Mouse (Mus musculus) intestine, postnatal 0 days (tissue): Measurements from ENCODE around the gene Slc17a5. TPM values are rescaled to one million over a fixed set of nuclear protein-coding genes. Genes with fewer than 3 reads are reported as not detected.
"Not testable (repeated sequence)": the region's sequence is repeated elsewhere in the genome, so short reads cannot be mapped to it uniquely, and the experiment has no call there.

Experiments
- ATAC-seq: fragments of 200-750 bp; cut with Nextera tagmentation; 2 replicates; pipeline ENCODE4 v1.8.0; 2017; ENCODE audit warnings: mild to moderate bottlenecking, moderate TSS enrichment, moderate library complexity
- H3K27ac ChIP-seq: fragments of 300-500 bp; sonication (generic); 2 replicates; pipeline ENCODE4 v1.5.1; 2014; ENCODE audit warnings: mild to moderate bottlenecking, low read depth, low read length, moderate library complexity
- H3K27me3 ChIP-seq: fragments of 300-500 bp; sonication (generic); replicated peaks from 2 replicates; pipeline ENCODE4 v1.6.1; 2014; ENCODE audit warnings: low read length, mixed read lengths; ENCODE audit not compliant: control insufficient read depth, insufficient read depth
- H3K36me3 ChIP-seq: fragments of 300-500 bp; sonication (generic); 2 replicates; pipeline ENCODE4 v1.6.1; 2014; ENCODE audit warnings: mild to moderate bottlenecking, moderate library complexity; ENCODE audit not compliant: control insufficient read depth, insufficient read depth
- H3K4me1 ChIP-seq: fragments of 300-500 bp; sonication (generic); replicated peaks from 2 replicates; pipeline ENCODE4 v1.6.1; 2014; ENCODE audit warnings: antibody characterized with exemption, low read length, mixed read lengths; ENCODE audit not compliant: control insufficient read depth, insufficient read depth
- H3K4me2 ChIP-seq: fragments of 300-500 bp; sonication (generic); replicated peaks from 2 replicates; pipeline ENCODE4 v1.6.1; 2014; ENCODE audit warnings: low read depth, mild to moderate bottlenecking, moderate library complexity
- H3K4me3 ChIP-seq: fragments of 300-500 bp; sonication (generic); 2 replicates; pipeline ENCODE4 v1.5.1; 2014; ENCODE audit warnings: low read depth, low read length
- H3K9ac ChIP-seq: fragments of 300-500 bp; sonication (generic); 2 replicates; pipeline ENCODE4 v1.6.1; 2014; ENCODE audit warnings: mild to moderate bottlenecking, low read depth, low read length
- H3K9me3 ChIP-seq: fragments of 300-500 bp; sonication (generic); 2 replicates; pipeline ENCODE4 v1.6.1; 2016; ENCODE audit warnings: mixed run types; ENCODE audit not compliant: control insufficient read depth
- CTCF ChIP-seq: sonication (generic); IDR thresholded peaks from 2 replicates; pipeline ENCODE4 v1.5.1; 2016; ENCODE audit warnings: low read depth, mild to moderate bottlenecking, control low read depth, antibody characterized with exemption, moderate library complexity
- WGBS: fragments of 180-500 bp; shearing (Covaris S2); extraction: QIAGEN DNeasy Blood & Tissue Kit; methylation state at CpG from one replicate; pipeline ENCODE4 v1.1.7; 2014; 5-methylcytosine and 5-hydroxymethylcytosine counted together
- polyA plus RNA-seq: library from polyadenylated mRNA; unstranded; fragments of >200 nt; fragmentation: Nextera tagmentation; extraction: Ambion mirVana; gene quantifications from 2 replicates; pipeline ENCODE4 v1.2.1, GENCODE M21; 2015

Gene Slc17a5
- polyA plus RNA-seq, 1 experiment from 2014 or later = 250 TPM

DNA sequence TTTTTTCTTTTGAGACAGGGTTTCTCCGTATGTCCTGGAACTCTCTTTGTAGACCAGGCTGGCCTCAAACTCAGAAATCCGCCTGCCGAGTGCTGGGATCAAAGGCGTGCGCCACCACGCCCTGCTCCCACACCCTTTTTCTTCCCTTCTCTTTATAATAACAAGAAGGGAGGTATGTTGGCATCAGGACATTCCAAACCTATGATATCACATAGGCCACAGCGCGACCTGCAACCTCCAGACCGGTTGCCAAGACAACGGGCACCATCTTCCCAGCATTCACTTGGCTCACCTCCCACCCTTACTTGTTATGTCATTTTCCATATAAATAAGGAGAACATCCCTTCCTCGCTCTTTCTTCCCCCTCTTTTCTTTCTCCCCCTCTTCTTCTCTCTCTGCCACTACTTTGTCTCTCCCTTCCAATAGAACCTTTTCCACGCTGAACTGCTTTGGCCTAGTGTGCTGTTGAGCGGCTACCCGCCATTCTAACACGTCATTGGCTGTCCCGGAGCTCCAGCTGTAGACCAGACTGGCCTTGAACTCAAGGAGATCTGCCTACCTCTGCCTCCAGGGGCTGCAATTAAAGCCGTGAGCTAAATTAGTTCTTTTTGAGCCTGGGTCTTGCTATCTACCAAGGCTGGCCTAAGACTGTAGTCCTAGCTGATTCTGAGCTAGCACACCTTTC is 62.2 kb downstream of the Slc17a5 start:
- no peaks in the 10 kb centered on the region for H3K4me1 ChIP-seq
- no peaks in the 10 kb centered on the region for H3K27me3 ChIP-seq
- no peak overlapping the region for H3K4me3 ChIP-seq
- no peak for TF ChIP-seq CTCF
- 90% methylated on average over 17 of the region's 17 CpGs for WGBS
- no peak overlapping the region for H3K9ac ChIP-seq
- no peaks in the 10 kb centered on the region for H3K9me3 ChIP-seq
- no peak for ATAC-seq
- no peak overlapping the region for H3K4me2 ChIP-seq
- no peak overlapping the region for H3K27ac ChIP-seq
- H3K36me3 ChIP-seq = no peaks in the 10 kb centered on the region

DNA sequence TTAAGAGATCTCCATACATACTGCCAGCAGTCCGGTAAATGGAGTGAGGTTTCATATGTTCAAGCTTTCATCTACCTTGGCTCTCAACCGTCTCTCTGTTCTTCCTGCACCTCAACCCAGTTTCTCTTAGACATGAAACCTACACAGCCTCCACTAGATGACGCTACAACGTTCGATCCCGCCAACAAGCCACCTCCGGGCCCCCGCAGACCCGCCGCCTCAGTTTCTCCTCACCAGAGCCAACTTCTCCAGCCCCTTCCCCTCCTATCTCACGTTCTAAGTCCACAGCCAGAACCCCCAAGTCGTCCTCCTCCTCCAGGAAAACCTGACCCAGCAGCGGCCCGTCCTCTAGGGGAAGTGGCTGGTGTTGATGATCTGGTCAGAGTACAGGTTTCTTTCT is 66.2 kb downstream of the Slc17a5 start:
- H3K9me3 ChIP-seq = no peaks in the 10 kb centered on the region
- WGBS = 21% methylated on average over 14 of the region's 14 CpGs
- H3K9ac ChIP-seq = peak overlapping the region; percentile 38
- peak; percentile 76 for TF ChIP-seq CTCF
- ATAC-seq = peak; percentile 17; the same call in 1 of the 2 replicates
- H3K4me3 ChIP-seq = peak overlapping the region; percentile 36
- H3K4me1 ChIP-seq = no peaks in the 10 kb centered on the region
- peak overlapping the region; percentile 79 for H3K4me2 ChIP-seq
- H3K36me3 ChIP-seq = no peaks in the 10 kb centered on the region
- H3K27ac ChIP-seq = peak overlapping the region; percentile 68
- no peaks in the 10 kb centered on the region for H3K27me3 ChIP-seq

DNA sequence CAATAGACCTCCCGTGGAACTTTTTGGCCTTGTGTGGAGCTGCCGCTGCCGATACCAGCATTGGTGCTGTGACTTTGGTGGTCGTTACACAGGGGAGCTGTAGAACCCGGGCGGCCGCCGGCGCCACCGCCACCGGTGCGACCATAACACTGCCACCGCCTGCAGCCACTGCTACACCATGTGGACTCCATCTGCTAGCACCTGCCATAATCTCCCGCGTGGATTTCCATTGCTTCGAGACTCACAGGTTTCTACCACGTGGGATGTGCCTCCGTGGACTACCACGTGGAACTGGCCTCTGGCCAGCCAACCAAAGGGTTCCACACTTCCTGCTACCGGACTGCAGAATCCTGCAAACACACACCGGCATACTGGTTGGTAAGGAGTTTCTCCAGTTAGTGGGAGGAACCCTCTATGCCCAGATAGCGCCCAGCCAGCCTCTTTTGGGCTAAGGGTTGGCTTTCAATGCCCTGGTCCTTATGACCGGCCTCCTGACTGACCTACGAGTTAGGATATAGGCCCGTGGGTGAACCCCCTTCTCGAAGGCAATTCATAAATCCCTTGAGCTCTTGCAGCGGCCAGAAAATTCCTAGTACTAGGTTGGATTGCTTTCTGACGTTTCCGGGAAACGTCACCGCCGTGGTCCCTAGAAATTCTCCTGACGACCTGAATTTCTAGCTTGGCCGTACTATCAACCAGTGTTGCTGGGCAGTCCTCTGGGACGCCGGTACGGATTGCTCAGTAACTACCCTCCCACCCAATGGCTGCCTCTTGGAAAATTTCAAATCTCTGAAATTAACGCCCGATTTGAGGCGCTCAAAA is 66.8 kb downstream of the Slc17a5 start:
- no peaks in the 10 kb centered on the region for H3K4me1 ChIP-seq
- H3K4me3 ChIP-seq = peak overlapping the region; percentile 36
- peak; percentile 81 for ATAC-seq
- no peaks in the 10 kb centered on the region for H3K9me3 ChIP-seq
- H3K9ac ChIP-seq = peak overlapping the region; percentile 38
- peak overlapping the region; percentile 68 for H3K27ac ChIP-seq
- no peaks in the 10 kb centered on the region for H3K27me3 ChIP-seq
- WGBS = 3% methylated on average over 40 of the region's 40 CpGs
- peak overlapping the region; percentile 79 for H3K4me2 ChIP-seq
- no peak for TF ChIP-seq CTCF
- H3K36me3 ChIP-seq = no peaks in the 10 kb centered on the region

DNA sequence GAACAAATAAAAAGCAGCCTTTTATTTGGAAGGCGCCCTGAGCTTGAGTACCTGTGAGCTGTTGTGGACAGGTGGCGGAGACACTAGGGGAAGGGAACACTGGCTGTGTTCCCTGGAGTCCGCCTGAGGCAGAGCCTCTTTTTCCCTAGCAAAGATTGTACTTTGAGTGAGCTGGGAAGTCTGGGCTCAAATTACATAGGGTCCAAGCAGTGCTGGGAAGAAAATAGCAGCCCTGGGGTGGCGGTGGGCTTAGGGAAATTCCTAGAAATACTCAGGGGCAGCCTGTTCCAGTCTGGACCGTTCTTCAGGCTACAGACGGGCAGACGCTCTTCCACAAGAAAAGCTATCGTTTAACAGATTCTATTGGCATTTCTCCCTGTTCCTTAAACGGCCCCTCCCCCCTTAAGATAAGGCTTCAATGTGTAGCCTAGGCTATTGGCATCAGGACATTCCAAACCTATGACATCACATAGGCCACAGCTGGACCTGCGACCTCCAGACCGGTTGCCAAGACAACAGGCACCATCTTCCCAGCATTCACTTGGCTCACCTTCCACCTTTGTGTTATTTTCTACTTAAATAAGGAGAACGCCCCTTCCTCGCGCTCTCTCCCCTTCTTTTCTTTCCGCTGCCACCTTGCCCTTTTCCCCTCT is 67.6 kb downstream of the Slc17a5 start:
- H3K4me1 ChIP-seq = no peaks in the 10 kb centered on the region
- peak overlapping the region; percentile 38; the same call in 1 of the 2 replicates for H3K9ac ChIP-seq
- peak overlapping the region; percentile 36 for H3K4me3 ChIP-seq
- no peaks in the 10 kb centered on the region for H3K9me3 ChIP-seq
- H3K27ac ChIP-seq = peak overlapping the region; percentile 68
- H3K27me3 ChIP-seq = no peaks in the 10 kb centered on the region
- TF ChIP-seq CTCF = no peak
- H3K36me3 ChIP-seq = no peaks in the 10 kb centered on the region
- peak overlapping the region; percentile 79 for H3K4me2 ChIP-seq
- 4% methylated on average over 15 of the region's 15 CpGs for WGBS
- peak; percentile 82 for ATAC-seq

DNA sequence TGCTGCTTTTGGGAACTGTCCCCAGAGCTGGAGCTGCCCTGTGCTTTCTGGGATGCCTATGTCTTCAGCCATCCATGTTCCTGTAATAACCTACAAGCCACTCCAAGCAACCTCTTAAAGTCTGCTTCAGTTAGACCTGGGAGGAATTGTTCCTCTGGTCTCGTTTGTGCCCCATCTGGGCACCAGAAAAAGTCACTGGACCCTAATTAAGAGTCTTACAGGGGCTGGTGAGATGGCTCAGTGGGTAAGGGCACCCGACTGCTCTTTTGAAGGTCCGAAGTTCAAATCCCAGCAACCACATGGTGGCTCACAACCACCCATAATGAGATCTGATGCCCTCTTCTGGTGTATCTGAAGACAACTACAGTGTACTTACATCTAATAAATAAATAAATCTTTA is 70.6 kb downstream of the Slc17a5 start:
- not testable (repeated sequence) for H3K27ac ChIP-seq, H3K9ac ChIP-seq, ATAC-seq, H3K4me3 ChIP-seq, H3K4me1 ChIP-seq, H3K4me2 ChIP-seq, H3K9me3 ChIP-seq, H3K27me3 ChIP-seq, H3K36me3 ChIP-seq
- 75% methylated on average over 3 of the region's 3 CpGs for WGBS

DNA sequence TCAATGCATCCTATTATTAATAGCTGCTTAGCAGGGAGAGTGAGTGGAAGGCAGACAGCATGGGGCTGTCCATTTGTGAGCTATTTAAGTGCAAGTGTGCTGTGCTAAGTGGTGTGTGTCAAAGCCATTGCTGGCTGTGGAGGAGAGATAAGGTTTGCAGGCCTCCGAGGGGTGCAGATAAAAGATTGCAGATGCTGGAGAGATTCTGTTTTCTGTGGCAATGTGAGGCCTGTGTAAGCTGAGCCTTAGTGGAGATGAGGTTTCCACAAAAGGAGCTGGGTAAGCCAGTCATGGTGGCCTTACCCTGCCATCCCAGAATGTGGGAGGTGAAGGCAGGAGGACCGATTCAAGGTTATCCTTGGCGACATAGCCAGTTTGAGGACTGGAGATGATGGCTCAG is 71.7 kb downstream of the Slc17a5 start:
- WGBS = 60% methylated on average over 3 of the region's 3 CpGs
- H3K27ac ChIP-seq = no peak overlapping the region; the same call in 1 of the 2 replicates
- H3K9ac ChIP-seq = no peak overlapping the region
- H3K4me2 ChIP-seq = no peak overlapping the region
- H3K36me3 ChIP-seq = no peaks in the 10 kb centered on the region
- H3K4me3 ChIP-seq = no peak overlapping the region
- no peak for TF ChIP-seq CTCF
- no peaks in the 10 kb centered on the region for H3K4me1 ChIP-seq
- no peaks in the 10 kb centered on the region for H3K9me3 ChIP-seq
- ATAC-seq = no peak
- H3K27me3 ChIP-seq = no peaks in the 10 kb centered on the region
